Mouse (Mus musculus) splenic B cell, adult 2 months (primary cell): ENCODE results near the gene Fdx1.

Experiments
- DNase-seq: peaks from one replicate; pipeline ENCODE4 v3.0.0-alpha.2; 2011; ENCODE audit warnings: low read depth, low spot score
- H3K27me3 ChIP-seq: 2 replicates; pipeline ENCODE4 v1.6.1; 2012; ENCODE audit warnings: mild to moderate bottlenecking, low read length, moderate library complexity, mixed read lengths; ENCODE audit not compliant: control insufficient read depth, poor library complexity, insufficient read depth, severe bottlenecking
- H3K36me3 ChIP-seq: 2 replicates; pipeline ENCODE4 v1.6.1; 2012; ENCODE audit warnings: mild to moderate bottlenecking, low read length, moderate library complexity, mixed read lengths; ENCODE audit not compliant: control insufficient read depth, poor library complexity, insufficient read depth, severe bottlenecking

Gene Fdx1

GRCm38 (mm10) chr9:51962975-51963701, at the start of gene Fdx1:
TSS of gene Fdx1 (minus strand) at chr9:51963556.
- Histone ChIP-seq H3K36me3 (no peaks in the 10 kb centered on the region), H3K27me3 (no peaks in the 10 kb centered on the region)
- peak; percentile 59 for DNase-seq

GRCm38 (mm10) chr9:52012781-52013436, 49.6 kb upstream of the Fdx1 start:
- Histone ChIP-seq H3K27me3 (no peaks in the 10 kb centered on the region), H3K36me3 (no peaks in the 10 kb centered on the region)
- no peak for DNase-seq

- DNase-seq, result no peak
- no peaks in the 10 kb centered on the region for H3K36me3 ChIP-seq
- no peaks in the 10 kb centered on the region for H3K27me3 ChIP-seq
These were observed 49.0 kb upstream of the Fdx1 start for GRCm38 (mm10) chr9:52012311-52012710.

GRCm38 (mm10) chr9:52008511-52008910, 45.2 kb upstream of the Fdx1 start:
- no peak for DNase-seq
- no peaks in the 10 kb centered on the region for H3K36me3 ChIP-seq

GRCm38 (mm10) chr9:52007341-52007740, 44.0 kb upstream of the Fdx1 start:
- DNase-seq, result no peak
- Histone ChIP-seq H3K36me3 (no peaks in the 10 kb centered on the region), H3K27me3 (no peaks in the 10 kb centered on the region)

More at GRCm38 (mm10) chr9:52008511-52008910, 45.2 kb upstream of the Fdx1 start:
- H3K27me3 ChIP-seq, result no peaks in the 10 kb centered on the region

DNA sequence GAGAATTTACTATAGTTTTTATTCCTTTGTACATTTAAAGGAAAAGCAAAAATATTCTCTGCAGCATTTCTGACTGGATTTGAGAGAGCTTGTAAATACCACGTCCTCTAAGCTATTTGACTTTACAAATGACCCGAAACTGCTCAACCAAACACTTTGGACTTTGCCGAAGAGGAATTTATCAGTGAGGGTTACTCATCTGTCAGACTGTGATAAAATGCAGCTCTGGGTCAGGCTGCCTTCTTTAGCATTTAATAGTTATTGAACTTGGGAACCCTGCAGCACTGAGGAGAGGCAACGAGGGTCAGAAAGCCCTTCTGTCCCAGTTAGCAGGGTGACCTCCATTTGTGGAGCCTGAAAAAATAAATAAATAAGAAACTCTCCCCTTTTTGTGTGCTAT, 40.1 kb upstream of the Fdx1 start:
- DNase-seq, result no peak
- Histone ChIP-seq H3K36me3 (no peaks in the 10 kb centered on the region), H3K27me3 (no peaks in the 10 kb centered on the region)

DNA sequence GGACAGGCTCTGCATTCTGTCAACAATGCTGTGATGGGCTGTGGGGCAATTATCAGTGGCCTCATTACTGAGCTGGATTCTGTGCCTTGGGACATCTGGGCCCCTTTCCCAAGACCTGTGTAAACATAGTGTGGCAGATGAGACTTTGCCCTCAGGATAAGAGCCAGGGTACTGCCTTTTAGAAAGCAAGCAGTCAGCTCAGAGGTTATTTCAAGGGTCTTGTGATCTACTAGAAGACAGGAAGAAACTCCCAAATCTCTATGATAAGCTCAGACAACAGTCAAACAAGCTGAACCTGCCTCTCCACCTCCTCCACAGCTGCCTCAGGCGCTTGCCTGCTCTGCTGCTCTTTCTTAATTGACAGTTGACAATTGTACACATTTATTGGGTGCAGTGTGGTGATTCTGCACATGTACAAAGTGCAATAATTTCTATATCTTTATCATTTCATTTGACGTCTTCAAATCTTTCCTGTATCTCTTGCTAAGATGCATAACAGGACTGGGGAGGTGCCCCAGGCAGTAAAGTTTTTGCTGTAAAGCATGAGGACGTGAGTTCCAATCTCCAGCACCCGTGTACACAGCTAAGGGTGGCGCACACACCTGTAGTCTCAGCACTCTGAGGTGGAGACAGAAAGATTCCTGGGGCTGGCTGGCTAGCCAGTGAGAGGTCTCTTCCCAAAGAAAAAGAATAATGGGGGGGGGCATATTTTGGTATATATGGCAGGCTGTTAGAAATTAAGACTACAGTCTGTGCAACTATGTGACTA, 32.2 kb upstream of the Fdx1 start:
- Histone ChIP-seq H3K27me3 (no peaks in the 10 kb centered on the region), H3K36me3 (no peaks in the 10 kb centered on the region)
- no peak for DNase-seq

DNA sequence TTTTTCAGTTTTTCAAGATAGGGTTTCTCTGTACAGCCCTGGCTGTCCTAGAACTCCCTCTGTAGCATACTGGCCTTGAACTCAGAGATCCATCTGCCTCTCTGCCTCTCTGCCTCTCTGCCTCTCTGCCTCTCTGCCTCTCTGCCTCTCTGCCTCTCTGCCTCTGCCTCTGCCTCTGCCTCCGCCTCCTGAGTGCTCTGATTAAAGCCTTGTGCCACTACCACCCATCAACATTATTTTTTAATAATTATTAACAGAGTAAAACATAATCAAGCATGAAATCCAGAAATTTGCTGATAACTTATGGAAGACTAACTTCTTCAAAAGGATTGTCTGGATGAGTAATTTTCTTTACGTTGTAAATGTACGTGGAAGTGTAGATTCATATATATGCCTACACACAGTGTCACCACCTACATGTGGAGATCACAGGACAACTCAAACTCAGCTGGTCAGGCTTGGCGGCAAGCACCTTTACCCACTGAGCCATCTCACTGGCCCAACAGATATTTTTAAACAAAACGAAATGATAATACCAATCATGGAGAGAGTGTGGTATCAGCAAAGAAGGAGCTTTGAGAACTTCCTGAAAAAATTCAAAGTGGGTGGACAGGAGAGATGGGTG, 31.4 kb upstream of the Fdx1 start:
- no peaks in the 10 kb centered on the region for H3K27me3 ChIP-seq
- no peaks in the 10 kb centered on the region for H3K36me3 ChIP-seq
- DNase-seq, result no peak

GRCm38 (mm10) chr9:51993486-51994275, 30.3 kb upstream of the Fdx1 start:
- Histone ChIP-seq H3K36me3 (no peaks in the 10 kb centered on the region), H3K27me3 (no peaks in the 10 kb centered on the region)
- peak; percentile 65 for DNase-seq

DNA sequence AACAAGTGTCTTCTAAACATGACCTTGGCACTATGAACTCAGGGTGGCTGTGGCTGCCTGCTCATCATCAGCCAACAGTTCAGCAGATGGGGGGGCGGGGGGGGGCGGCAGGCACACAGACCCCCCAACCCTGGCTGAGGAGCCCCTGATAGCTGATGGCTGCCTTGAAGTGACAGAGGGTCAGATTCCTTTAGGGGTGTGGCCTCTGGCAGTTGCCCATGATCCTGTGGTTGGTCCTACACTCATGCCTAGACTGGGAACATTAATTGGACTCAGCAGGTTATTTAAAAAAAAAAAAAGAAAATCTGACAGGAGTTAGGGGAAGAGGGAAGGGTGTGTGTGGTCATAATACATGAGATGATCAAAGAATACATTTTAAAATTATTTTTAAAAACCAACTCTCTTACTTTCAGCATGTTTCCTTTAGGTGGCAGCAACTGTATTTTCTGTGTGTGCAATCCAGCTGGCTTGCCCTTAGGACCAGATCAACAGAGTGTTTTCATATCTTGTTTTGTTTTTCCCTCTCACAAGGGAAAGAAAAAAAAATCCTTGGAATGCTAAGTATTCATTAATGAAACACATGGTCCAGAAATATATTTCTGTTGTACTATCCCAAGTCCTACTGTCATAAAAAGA, 28.0 kb upstream of the Fdx1 start:
- no peak for DNase-seq
- Histone ChIP-seq H3K27me3 (no peaks in the 10 kb centered on the region), H3K36me3 (no peaks in the 10 kb centered on the region)

DNA sequence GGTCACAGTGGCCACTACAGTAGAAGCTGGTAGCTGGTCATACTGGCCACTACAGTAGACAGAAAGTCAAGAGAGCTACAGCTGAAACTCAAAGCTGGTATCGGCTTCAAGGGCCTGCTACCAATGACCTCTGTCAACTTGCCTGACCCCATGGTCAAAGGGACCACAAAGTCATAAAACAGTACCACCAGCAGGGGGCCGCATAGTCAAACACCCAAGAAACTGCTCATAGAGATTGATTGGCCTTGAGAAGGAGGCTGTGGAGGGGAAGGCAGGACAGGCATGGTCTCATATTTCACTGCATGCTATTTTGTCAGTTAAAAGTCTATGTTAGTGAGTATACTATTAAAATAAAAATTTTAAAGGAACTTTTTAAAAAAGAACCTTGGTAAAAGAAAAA, 27.5 kb upstream of the Fdx1 start:
- peak; percentile 69 for DNase-seq
- H3K27me3 ChIP-seq, result no peaks in the 10 kb centered on the region
- no peaks in the 10 kb centered on the region for H3K36me3 ChIP-seq

DNA sequence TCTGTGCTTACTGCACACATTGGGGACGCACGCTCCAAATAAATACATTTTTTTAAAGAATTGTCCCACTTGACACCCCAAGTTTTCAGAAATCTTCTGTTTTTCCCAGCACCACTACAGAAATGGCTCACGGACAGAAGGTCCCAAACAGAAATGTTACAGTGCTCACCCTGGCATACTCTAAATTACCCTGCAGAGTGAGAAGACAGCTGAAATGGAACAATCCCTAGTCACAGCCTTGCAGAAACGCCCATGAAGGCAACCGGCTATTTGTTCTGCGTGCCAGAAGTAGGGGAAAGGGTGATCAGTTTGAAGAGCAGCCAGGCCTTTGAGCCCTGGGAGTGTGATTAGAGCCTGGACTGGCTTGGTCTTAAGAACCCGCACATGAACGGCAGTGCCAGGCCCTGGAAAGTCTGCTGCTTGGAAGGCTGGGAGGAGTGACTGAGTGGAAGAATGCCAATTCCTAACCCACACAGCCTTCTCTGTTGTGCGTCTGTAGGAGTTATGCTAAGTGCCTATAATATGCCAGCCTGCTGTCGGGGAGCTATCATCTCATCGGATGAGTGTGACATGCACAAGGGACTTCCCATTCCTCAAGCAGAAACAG, 22.2 kb upstream of the Fdx1 start:
- no peaks in the 10 kb centered on the region for H3K36me3 ChIP-seq
- DNase-seq, result no peak
- H3K27me3 ChIP-seq, result no peaks in the 10 kb centered on the region

GRCm38 (mm10) chr9:51981131-51981530, 17.8 kb upstream of the Fdx1 start:
- Histone ChIP-seq H3K27me3 (no peaks in the 10 kb centered on the region), H3K36me3 (no peaks in the 10 kb centered on the region)
- DNase-seq, result no peak
